Mouse (Mus musculus) kidney, postnatal 36 days (tissue): ENCODE measurements around the gene Kcnn1.
A peak's percentile ranks its signal among the peaks of the same experiment; 100 is the strongest.

Source experiments
- DNase-seq, 2 experiments: peaks; one replicate each; pipeline ENCODE4 v3.0.0; 2021 to 2022; ENCODE audit warnings: mixed read lengths in 2 of 2

Gene Kcnn1

GRCm38 (mm10) chr8:70892896-70893655 is 30.0 kb upstream of the Kcnn1 start:
- no peak for DNase-seq

- no peak for DNase-seq
These were observed 29.2 kb upstream of the Kcnn1 start, which contains the start of gene Slc5a5 for GRCm38 (mm10) chr8:70892022-70892895. Gene Slc5a5 (minus strand): TSS chr8:70892757.

- peak; percentile 73 to 83 for DNase-seq
These were observed 28.3 kb upstream of the Kcnn1 start for GRCm38 (mm10) chr8:70891356-70891755.

GRCm38 (mm10) chr8:70890656-70891055 is 27.6 kb upstream of the Kcnn1 start:
- DNase-seq = peak; percentile 34 to 50

GRCm38 (mm10) chr8:70887669-70888068 is 24.6 kb upstream of the Kcnn1 start:
- peak in 1 of 2 experiments; percentile 68 for DNase-seq

- DNase-seq = peak in 1 of 2 experiments; percentile 65
These were observed 22.6 kb upstream of the Kcnn1 start for GRCm38 (mm10) chr8:70885612-70886011.

- DNase-seq = no peak
These were observed 21.6 kb upstream of the Kcnn1 start for GRCm38 (mm10) chr8:70884683-70885082.

- no peak for DNase-seq
These were observed 21.1 kb upstream of the Kcnn1 start for GRCm38 (mm10) chr8:70884186-70884585.

- DNase-seq = no peak
These were observed 17.5 kb upstream of the Kcnn1 start for GRCm38 (mm10) chr8:70880546-70880945.

- DNase-seq = peak in 1 of 2 experiments; percentile 66
These were observed 17.1 kb upstream of the Kcnn1 start for GRCm38 (mm10) chr8:70880126-70880525.

GRCm38 (mm10) chr8:70879500-70879899 is 16.4 kb upstream of the Kcnn1 start:
- DNase-seq = no peak

GRCm38 (mm10) chr8:70878178-70878577 is 15.1 kb upstream of the Kcnn1 start:
- no peak for DNase-seq

GRCm38 (mm10) chr8:70876382-70876781 is 13.3 kb upstream of the Kcnn1 start:
- DNase-seq = no peak

GRCm38 (mm10) chr8:70874441-70874840 is 11.4 kb upstream of the Kcnn1 start:
- no peak for DNase-seq

- peak; percentile 95 to 97 for DNase-seq
These were observed 10.4 kb upstream of the Kcnn1 start, which contains the start of gene Ccdc124 for GRCm38 (mm10) chr8:70873364-70873985. Gene Ccdc124 (minus strand): TSS chr8:70873935.

- DNase-seq = no peak
These were observed 9.7 kb upstream of the Kcnn1 start for GRCm38 (mm10) chr8:70872643-70873363.

GRCm38 (mm10) chr8:70871195-70871807 is 8.2 kb upstream of the Kcnn1 start:
- DNase-seq = no peak

GRCm38 (mm10) chr8:70869601-70870041 is 6.6 kb upstream of the Kcnn1 start:
- DNase-seq = peak; percentile 86 to 90

GRCm38 (mm10) chr8:70869199-70869571 is 6.1 kb upstream of the Kcnn1 start:
- DNase-seq = no peak

- peak; percentile 80 to 87 for DNase-seq
These were observed 5.6 kb upstream of the Kcnn1 start for GRCm38 (mm10) chr8:70868559-70869198.

- no peak for DNase-seq
These were observed 3.5 kb upstream of the Kcnn1 start for GRCm38 (mm10) chr8:70866566-70866965.
